Mouse (Mus musculus): ENCODE data around the gene Dbh. TPM values are rescaled to one million over a fixed set of nuclear protein-coding genes. Genes with fewer than 3 reads are reported as not detected.

Gene Dbh
- total and polyA plus RNA-seq, 2 experiments from 2014 or later: 1.7 TPM; not detected in 1

GRCm38 (mm10) chr2:27218121-27218544 lies 53.1 kb downstream of the Dbh start:
- Histone ChIP-seq H3K27ac (ENCODE audit: low read depth) (peak overlapping the region; percentile 43), H3K4me1 (ENCODE audit: control insufficient read depth, insufficient read depth) (peaks cover 29% of the 10 kb centered on the region), H3K36me3 (replicated peaks; ENCODE audit: control insufficient read depth, insufficient read depth, low read length) (no peaks in the 10 kb centered on the region), H3K4me3 (ENCODE audit: low read depth, low read length) (no peak overlapping the region), H3K4me2 (ENCODE audit: low read depth, low read length) (no peak overlapping the region), H3K9me3 (replicated peaks; ENCODE audit: control insufficient read depth, low read length) (no peaks in the 10 kb centered on the region), H3K9ac (replicated peaks; ENCODE audit: low read depth, low read length) (no peak overlapping the region), H3K27me3 (ENCODE audit: control insufficient read depth, insufficient read depth, low read length) (no peaks in the 10 kb centered on the region)
- peak; percentile 76 for DNase-seq (ENCODE audit: low spot score)
- no peak for TF ChIP-seq EP300 (IDR thresholded peaks at IDR 0.05; ENCODE audit: low read depth)
- TF ChIP-seq CTCF (IDR thresholded peaks at IDR 0.05; ENCODE audit: low read depth): no peak
- WGBS: 52% methylated on average over 2 of the region's 2 CpGs
- peak; percentile 87 for ATAC-seq (ENCODE audit: insufficient read depth, low read depth)

- no peak overlapping the region for H3K4me2 ChIP-seq (ENCODE audit: low read depth, low read length)
- TF ChIP-seq CTCF (IDR thresholded peaks at IDR 0.05; ENCODE audit: low read depth): no peak
- no peak for TF ChIP-seq EP300 (IDR thresholded peaks at IDR 0.05; ENCODE audit: low read depth)
- ATAC-seq (ENCODE audit: insufficient read depth, low read depth) (no peak; the same call in none of the 2 replicates), DNase-seq (ENCODE audit: low spot score) (no peak)
- 82% methylated on average over 8 of the region's 8 CpGs for WGBS
- H3K36me3 ChIP-seq (replicated peaks; ENCODE audit: control insufficient read depth, insufficient read depth, low read length): no peaks in the 10 kb centered on the region
- H3K9ac ChIP-seq (replicated peaks; ENCODE audit: low read depth, low read length): no peak overlapping the region
- H3K27me3 ChIP-seq (ENCODE audit: control insufficient read depth, insufficient read depth, low read length): no peaks in the 10 kb centered on the region
- peaks cover 24% of the 10 kb centered on the region for H3K4me1 ChIP-seq (ENCODE audit: control insufficient read depth, insufficient read depth)
- H3K4me3 ChIP-seq (ENCODE audit: low read depth, low read length): no peak overlapping the region
- H3K9me3 ChIP-seq (replicated peaks; ENCODE audit: control insufficient read depth, low read length): no peaks in the 10 kb centered on the region
- H3K27ac ChIP-seq (ENCODE audit: low read depth): peak overlapping the region; percentile 43
Measured at GRCm38 (mm10) chr2:27218569-27218968, 53.5 kb downstream of the Dbh start.

GRCm38 (mm10) chr2:27223012-27223421 lies 58.0 kb downstream of the Dbh start:
- DNase-seq (ENCODE audit: low spot score) (no peak), ATAC-seq (ENCODE audit: insufficient read depth, low read depth) (no peak)
- H3K9me3 ChIP-seq (replicated peaks; ENCODE audit: control insufficient read depth, low read length): no peaks in the 10 kb centered on the region
- peaks cover 5% of the 10 kb centered on the region; the same call in 1 of the 2 replicates for H3K36me3 ChIP-seq (replicated peaks; ENCODE audit: control insufficient read depth, insufficient read depth, low read length)
- H3K9ac ChIP-seq (replicated peaks; ENCODE audit: low read depth, low read length): no peak overlapping the region
- TF ChIP-seq CTCF (IDR thresholded peaks at IDR 0.05; ENCODE audit: low read depth) (no peak), EP300 (IDR thresholded peaks at IDR 0.05; ENCODE audit: low read depth) (no peak)
- H3K4me2 ChIP-seq (ENCODE audit: low read depth, low read length): no peak overlapping the region
- H3K27me3 ChIP-seq (ENCODE audit: control insufficient read depth, insufficient read depth, low read length): no peaks in the 10 kb centered on the region
- WGBS: 75% methylated on average over 7 of the region's 7 CpGs
- peaks cover 12% of the 10 kb centered on the region for H3K4me1 ChIP-seq (ENCODE audit: control insufficient read depth, insufficient read depth)
- no peak overlapping the region for H3K27ac ChIP-seq (ENCODE audit: low read depth)
- H3K4me3 ChIP-seq (ENCODE audit: low read depth, low read length): no peak overlapping the region

DNA sequence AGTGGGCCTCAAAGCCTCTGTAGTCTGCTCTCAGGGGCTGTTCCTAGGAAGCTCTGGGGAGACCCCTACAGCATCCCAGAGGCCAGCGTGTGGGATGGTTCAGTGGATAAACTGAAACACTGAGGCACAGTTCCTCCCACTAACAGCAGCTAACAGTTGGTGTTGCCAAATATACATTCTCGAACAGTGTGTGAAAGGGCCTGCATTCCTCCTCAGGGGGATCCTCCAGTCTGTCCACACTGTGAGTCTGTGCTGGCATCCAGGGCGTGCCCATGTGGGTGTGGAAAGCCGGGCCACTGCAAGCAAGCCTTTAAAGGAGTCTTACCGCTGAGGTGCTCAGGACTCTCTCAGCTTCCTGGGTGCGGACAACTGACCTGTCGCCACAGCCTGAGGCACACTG lies 61.5 kb downstream of the Dbh start:
- TF ChIP-seq EP300 (IDR thresholded peaks at IDR 0.05; ENCODE audit: low read depth) (no peak), CTCF (IDR thresholded peaks at IDR 0.05; ENCODE audit: low read depth) (no peak)
- DNase-seq (ENCODE audit: low spot score) (no peak), ATAC-seq (ENCODE audit: insufficient read depth, low read depth) (no peak)
- Histone ChIP-seq H3K27me3 (ENCODE audit: control insufficient read depth, insufficient read depth, low read length) (no peaks in the 10 kb centered on the region), H3K36me3 (replicated peaks; ENCODE audit: control insufficient read depth, insufficient read depth, low read length) (peaks cover 5% of the 10 kb centered on the region; the same call in 1 of the 2 replicates), H3K9ac (replicated peaks; ENCODE audit: low read depth, low read length) (no peak overlapping the region), H3K27ac (ENCODE audit: low read depth) (no peak overlapping the region), H3K9me3 (replicated peaks; ENCODE audit: control insufficient read depth, low read length) (no peaks in the 10 kb centered on the region), H3K4me3 (ENCODE audit: low read depth, low read length) (no peak overlapping the region), H3K4me1 (ENCODE audit: control insufficient read depth, insufficient read depth) (no peaks in the 10 kb centered on the region), H3K4me2 (ENCODE audit: low read depth, low read length) (no peak overlapping the region)
- WGBS: 51% methylated on average over 7 of the region's 7 CpGs

DNA sequence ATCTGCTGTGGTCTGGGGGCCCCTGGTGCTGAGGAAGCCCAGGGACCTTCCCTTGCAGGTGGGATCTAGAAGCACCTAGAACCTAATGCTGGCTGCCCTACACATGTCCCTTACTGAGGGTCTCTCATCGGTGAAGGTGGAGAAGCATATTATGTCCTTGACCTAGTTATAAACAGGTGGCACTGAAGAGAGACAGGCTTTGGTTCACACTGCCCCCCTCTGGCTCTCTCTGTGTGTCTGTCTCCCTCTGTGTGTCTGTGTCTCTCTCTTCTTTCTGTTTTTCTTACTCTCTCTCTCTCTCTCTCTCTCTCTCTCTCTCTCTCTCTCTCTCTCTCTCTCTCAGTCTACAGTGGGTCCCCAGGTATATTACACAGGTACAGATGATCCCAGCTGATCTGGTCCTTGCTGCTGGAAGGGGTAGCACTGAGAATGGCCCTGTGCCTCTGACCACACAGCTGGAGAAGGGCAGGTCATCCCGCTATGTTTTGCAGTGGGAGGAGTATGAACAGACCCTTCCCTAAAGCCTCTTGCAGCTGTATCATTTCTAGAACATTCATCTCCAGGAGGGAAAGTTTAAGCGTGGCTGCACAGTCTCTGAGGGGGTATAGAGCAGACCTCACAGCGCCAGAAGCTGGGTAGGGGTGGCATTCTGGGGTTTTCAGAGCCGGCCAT lies 63.9 kb downstream of the Dbh start:
- DNase-seq (ENCODE audit: low spot score) (no peak), ATAC-seq (ENCODE audit: insufficient read depth, low read depth) (0 out of 2 replicates have a peak, but pooled peaks have one; percentile 28)
- no peak overlapping the region for H3K4me3 ChIP-seq (ENCODE audit: low read depth, low read length)
- no peak overlapping the region for H3K4me2 ChIP-seq (ENCODE audit: low read depth, low read length)
- H3K9me3 ChIP-seq (replicated peaks; ENCODE audit: control insufficient read depth, low read length): no peaks in the 10 kb centered on the region
- H3K4me1 ChIP-seq (ENCODE audit: control insufficient read depth, insufficient read depth): peaks cover 12% of the 10 kb centered on the region
- TF ChIP-seq EP300 (IDR thresholded peaks at IDR 0.05; ENCODE audit: low read depth): no peak
- TF ChIP-seq CTCF (IDR thresholded peaks at IDR 0.05; ENCODE audit: low read depth): peak; percentile 58
- WGBS: 85% methylated on average over 5 of the region's 5 CpGs
- H3K27me3 ChIP-seq (ENCODE audit: control insufficient read depth, insufficient read depth, low read length): no peaks in the 10 kb centered on the region
- no peak overlapping the region for H3K9ac ChIP-seq (replicated peaks; ENCODE audit: low read depth, low read length)
- H3K27ac ChIP-seq (ENCODE audit: low read depth): no peak overlapping the region
- H3K36me3 ChIP-seq (replicated peaks; ENCODE audit: control insufficient read depth, insufficient read depth, low read length): peaks cover 6% of the 10 kb centered on the region; the same call in 1 of the 2 replicates

Measured in heart, postnatal 0 days (tissue).